In the genomic region with DNA sequence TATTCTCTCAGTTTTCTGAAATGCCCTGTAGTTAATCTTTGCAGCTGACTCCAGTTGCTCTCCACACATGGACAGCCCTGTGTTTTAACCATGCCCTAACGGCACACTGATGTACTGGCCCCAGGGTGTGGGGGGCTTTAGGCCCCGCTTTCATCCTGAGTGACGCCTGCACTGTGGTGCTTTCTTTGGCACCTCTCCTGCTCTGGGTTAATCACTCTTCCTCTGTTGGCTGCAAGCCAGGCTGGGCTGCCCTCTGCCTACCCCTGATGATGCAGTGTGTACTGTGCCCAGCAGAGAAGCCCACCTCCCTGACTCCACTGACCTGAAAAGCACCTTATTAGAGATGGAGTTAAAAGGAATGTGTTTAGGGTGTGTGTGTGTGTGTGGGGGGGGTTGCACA, we compare ENCODE assay signal across 8 mouse cellular contexts.
DNase-seq lines count a peak whose midpoint lies in the region; ATAC-seq lines count a peak whose summit lies in the region.

No protein-coding gene starts in this region.

- no peak overlapping the region for H3K27ac ChIP-seq in embryonic facial prominence, embryonic 11.5 days (replicated peaks; ENCODE audit: low read depth, low read length)
- no peak overlapping the region; the same call in 1 of the 2 replicates for H3K27ac ChIP-seq in embryonic facial prominence, embryonic 10.5 days (replicated peaks)
- no peak overlapping the region for H3K27ac ChIP-seq in heart, embryonic 16.5 days (ENCODE audit: low read length)
- no peak overlapping the region for H3K27ac ChIP-seq in limb, embryonic 12.5 days

- H3K9me3 ChIP-seq in embryonic facial prominence, embryonic 11.5 days (replicated peaks; ENCODE audit: control insufficient read depth, low read length): no peaks in the 10 kb centered on the region
- no peaks in the 10 kb centered on the region for H3K9me3 ChIP-seq in embryonic facial prominence, embryonic 10.5 days
- H3K9me3 ChIP-seq in heart, embryonic 16.5 days (replicated peaks; ENCODE audit: control insufficient read depth, low read length): no peaks in the 10 kb centered on the region
- no peaks in the 10 kb centered on the region for H3K9me3 ChIP-seq in limb, embryonic 12.5 days

- no peaks in the 10 kb centered on the region for H3K36me3 ChIP-seq in embryonic facial prominence, embryonic 11.5 days (replicated peaks; ENCODE audit: control insufficient read depth, insufficient read depth, low read depth, low read length)
- H3K36me3 ChIP-seq in embryonic facial prominence, embryonic 10.5 days (replicated peaks): no peaks in the 10 kb centered on the region
- H3K36me3 ChIP-seq in heart, embryonic 16.5 days (ENCODE audit: control insufficient read depth, insufficient read depth): no peaks in the 10 kb centered on the region
- no peaks in the 10 kb centered on the region for H3K36me3 ChIP-seq in limb, embryonic 12.5 days

- no peak overlapping the region for H3K4me2 ChIP-seq in embryonic facial prominence, embryonic 11.5 days (ENCODE audit: low read depth, low read length)
- no peak overlapping the region for H3K4me2 ChIP-seq in heart, embryonic 16.5 days (ENCODE audit: low read depth, low read length)
- no peak overlapping the region for H3K4me2 ChIP-seq in limb, embryonic 12.5 days

- no peak for DNase-seq in embryonic facial prominence, embryonic 11.5 days (ENCODE audit: low spot score)
- DNase-seq in embryonic facial prominence, embryonic 10.5 days (ENCODE audit: low spot score): no peak
- DNase-seq in MN1 (ENCODE audit: low spot score): peak; percentile 47
- no peak for DNase-seq in cerebellum, adult 11-12 months
- no peak for DNase-seq in frontal cortex, postnatal 25 days (ENCODE audit: low spot score in 2 of 2)

- no peak overlapping the region for H3K4me3 ChIP-seq in embryonic facial prominence, embryonic 11.5 days (ENCODE audit: low read depth, low read length)
- H3K4me3 ChIP-seq in embryonic facial prominence, embryonic 10.5 days: no peak overlapping the region
- no peak overlapping the region for H3K4me3 ChIP-seq in heart, embryonic 16.5 days (ENCODE audit: low read length)
- H3K4me3 ChIP-seq in limb, embryonic 12.5 days (replicated peaks): no peak overlapping the region

- H3K4me1 ChIP-seq in embryonic facial prominence, embryonic 11.5 days (ENCODE audit: control insufficient read depth, insufficient read depth, low read length): no peaks in the 10 kb centered on the region
- peaks cover 5% of the 10 kb centered on the region; the same call in 1 of the 2 replicates for H3K4me1 ChIP-seq in embryonic facial prominence, embryonic 10.5 days
- peaks cover 15% of the 10 kb centered on the region for H3K4me1 ChIP-seq in heart, embryonic 16.5 days (ENCODE audit: control insufficient read depth, insufficient read depth, low read length)
- H3K4me1 ChIP-seq in limb, embryonic 12.5 days (replicated peaks): peaks cover 10% of the 10 kb centered on the region; the same call in 1 of the 2 replicates

- no peaks in the 10 kb centered on the region for H3K27me3 ChIP-seq in embryonic facial prominence, embryonic 11.5 days (ENCODE audit: control insufficient read depth, insufficient read depth, low read length)
- no peaks in the 10 kb centered on the region for H3K27me3 ChIP-seq in embryonic facial prominence, embryonic 10.5 days (replicated peaks; ENCODE audit: low read depth, poor library complexity, severe bottlenecking)
- H3K27me3 ChIP-seq in heart, embryonic 16.5 days (ENCODE audit: control insufficient read depth, insufficient read depth, low read length): no peaks in the 10 kb centered on the region
- no peaks in the 10 kb centered on the region for H3K27me3 ChIP-seq in limb, embryonic 12.5 days

- ATAC-seq in embryonic facial prominence, embryonic 11.5 days (replicated peaks; ENCODE audit: insufficient number of reproducible peaks, low FRiP score, low TSS enrichment, low read depth): 0 out of 2 replicates have a peak, but pooled peaks have one; percentile 66
- peak; percentile 81 for ATAC-seq in heart, embryonic 16.5 days (replicated peaks; ENCODE audit: extremely low read depth, insufficient read depth, low FRiP score)
- ATAC-seq in limb, embryonic 12.5 days (ENCODE audit: insufficient number of reproducible peaks, insufficient read depth, low FRiP score, low TSS enrichment, low read depth): peak; percentile 71
- ATAC-seq in activated CD4-positive, CD25-positive, alpha-beta regulatory T cell, adult 4 months: no peak

- WGBS in embryonic facial prominence, embryonic 11.5 days: 62% methylated on average over 3 of the region's 3 CpGs
- 56% methylated on average over 3 of the region's 3 CpGs for WGBS in embryonic facial prominence, embryonic 10.5 days
- WGBS in heart, embryonic 16.5 days: 21% methylated on average over 3 of the region's 3 CpGs
- WGBS in limb, embryonic 12.5 days: 18% methylated on average over 3 of the region's 3 CpGs

- no peak overlapping the region for H3K9ac ChIP-seq in embryonic facial prominence, embryonic 11.5 days (replicated peaks; ENCODE audit: low read length)
- H3K9ac ChIP-seq in heart, embryonic 16.5 days (ENCODE audit: low read length): no peak overlapping the region
- no peak overlapping the region for H3K9ac ChIP-seq in limb, embryonic 12.5 days (replicated peaks)
